Mouse (Mus musculus) testis, adult 2 months (tissue): Measurements from ENCODE around the gene Cbl.

Experiments used
- CTCF ChIP-seq: fragments of 200-500 bp; IDR thresholded peaks from 2 replicates; pipeline ENCODE4 v1.5.1; 2012; ENCODE audit warnings: low read depth, mild to moderate bottlenecking, inconsistent platforms, low read length, moderate library complexity; ENCODE audit not compliant: control insufficient read depth, insufficient read depth, insufficient replicate concordance
- POLR2A ChIP-seq: fragments of 200-500 bp; IDR thresholded peaks from 2 replicates; pipeline ENCODE4 v1.6.1; 2012; ENCODE audit warnings: low read depth, mild to moderate bottlenecking, inconsistent platforms, low read length, moderate library complexity; ENCODE audit not compliant: control insufficient read depth

GRCm38 (mm10) chr9:44231609-44232008, 2.2 kb downstream of the Cbl start:
- TF ChIP-seq CTCF (no peak), POLR2A (no peak)
